Mouse (Mus musculus) common myeloid progenitor, adult 5-6 weeks (primary cell): Measurements from ENCODE around the gene Afdn. TPM values are rescaled to one million over a fixed set of nuclear protein-coding genes. Genes with fewer than 3 reads are reported as not detected.

ENCODE experiments used
- ATAC-seq: replicated peaks from 2 replicates; pipeline ENCODE4 v1.8.0; 2016; ENCODE audit warnings: low read depth, mild to moderate bottlenecking, moderate TSS enrichment, inconsistent platforms; ENCODE audit not compliant: poor library complexity, severe bottlenecking
- total RNA-seq: library from RNA; stranded (forward); fragments of 200-1000, 187-1606 nt; gene quantifications from 2 replicates; pipeline ENCODE4 v1.2.3, GENCODE M21; 2017

Gene Afdn
- total RNA-seq: 15.2 and 16.3 TPM in 2 replicates

GRCm38 (mm10) chr17:13759853-13760627 is at the start of gene Afdn:
TSS of gene Afdn (plus strand) at chr17:13760539.
- ATAC-seq: peak; percentile 74

GRCm38 (mm10) chr17:13711173-13711572 is 49.2 kb upstream of the Afdn start:
- ATAC-seq: no peak

GRCm38 (mm10) chr17:13712116-13712515 is 48.2 kb upstream of the Afdn start:
- ATAC-seq: no peak

- ATAC-seq: no peak
Observed at GRCm38 (mm10) chr17:13712518-13712917, 47.8 kb upstream of the Afdn start.

- no peak for ATAC-seq
Observed at GRCm38 (mm10) chr17:13714128-13714527, 46.2 kb upstream of the Afdn start.

- no peak for ATAC-seq
Observed at GRCm38 (mm10) chr17:13714654-13715053, 45.7 kb upstream of the Afdn start.

- peak; percentile 94 for ATAC-seq
Observed at GRCm38 (mm10) chr17:13715511-13715910, 44.8 kb upstream of the Afdn start.

GRCm38 (mm10) chr17:13716336-13716735 is 44.0 kb upstream of the Afdn start:
- no peak for ATAC-seq

GRCm38 (mm10) chr17:13717428-13717827 is 42.9 kb upstream of the Afdn start:
- ATAC-seq: no peak

GRCm38 (mm10) chr17:13720187-13720586 is 40.2 kb upstream of the Afdn start:
- ATAC-seq: no peak

GRCm38 (mm10) chr17:13721372-13721771 is 39.0 kb upstream of the Afdn start:
- ATAC-seq: no peak

GRCm38 (mm10) chr17:13722434-13722833 is 37.9 kb upstream of the Afdn start:
- ATAC-seq: no peak

GRCm38 (mm10) chr17:13725004-13725550 is 35.3 kb upstream of the Afdn start:
- ATAC-seq: no peak

GRCm38 (mm10) chr17:13726832-13727355 is 33.4 kb upstream of the Afdn start:
- no peak for ATAC-seq

GRCm38 (mm10) chr17:13730980-13731726 is 29.2 kb upstream of the Afdn start:
- no peak for ATAC-seq

- ATAC-seq: peak; percentile 91
Observed at GRCm38 (mm10) chr17:13731727-13732112, 28.6 kb upstream of the Afdn start.

- ATAC-seq: peak; percentile 17; the same call in 1 of the 2 replicates
Observed at GRCm38 (mm10) chr17:13732685-13733084, 27.7 kb upstream of the Afdn start.

GRCm38 (mm10) chr17:13733971-13734370 is 26.4 kb upstream of the Afdn start:
- no peak for ATAC-seq

- no peak for ATAC-seq
Observed at GRCm38 (mm10) chr17:13735057-13735456, 25.3 kb upstream of the Afdn start.

- ATAC-seq: no peak
Observed at GRCm38 (mm10) chr17:13735803-13736282, 24.5 kb upstream of the Afdn start.

GRCm38 (mm10) chr17:13737336-13737735 is 23.0 kb upstream of the Afdn start:
- ATAC-seq: no peak
